Mouse (Mus musculus): ENCODE data around the gene Eya2. TPM values are rescaled to one million over a fixed set of nuclear protein-coding genes. Genes with fewer than 3 reads are reported as not detected.

The Eya2 gene
- polyA plus RNA-seq, 1 experiment = 0.12 TPM

DNA sequence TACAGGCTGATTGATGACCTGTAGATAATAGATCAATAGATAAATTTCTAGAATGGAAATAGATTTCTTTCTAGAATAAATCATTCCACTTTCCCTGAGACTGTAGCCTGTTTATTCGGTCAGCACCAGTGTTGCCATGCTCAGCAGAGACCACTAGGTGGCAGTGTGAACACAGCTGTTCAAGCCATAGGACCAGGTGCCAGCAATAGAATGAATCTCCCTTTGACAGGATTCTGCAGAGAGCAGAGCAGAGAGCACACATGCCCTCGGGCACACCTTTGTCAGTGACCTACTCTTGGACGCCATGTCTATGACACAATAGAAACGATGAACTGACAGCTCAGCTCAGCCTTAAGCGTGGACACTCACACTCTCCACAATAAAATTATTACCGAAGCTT is 184.1 kb downstream of the Eya2 start:
- H3K27me3 ChIP-seq (ENCODE audit: control insufficient read depth, insufficient read depth, insufficient read length) = no peaks in the 10 kb centered on the region
- H3K4me3 ChIP-seq = no peak overlapping the region
- H3K4me2 ChIP-seq (ENCODE audit: low read depth) = no peak overlapping the region
- TF ChIP-seq MAX (IDR thresholded peaks at IDR 0.05; ENCODE audit: low read depth) (no peak), MYOD1 (IDR thresholded peaks at IDR 0.05; ENCODE audit: control insufficient read depth in 1 of 3, insufficient read length in 2 of 3, low read depth in 2 of 3) (peak in 2 of 3 experiments; percentile 81 to 83), POLR2AphosphoS2 (IDR thresholded peaks at IDR 0.05; ENCODE audit: insufficient read length, low read depth) (peak; percentile 34), CEBPB (IDR thresholded peaks at IDR 0.05; ENCODE audit: insufficient read depth, poor library complexity, severe bottlenecking) (no peak), TCF3 (IDR thresholded peaks at IDR 0.05; ENCODE audit: insufficient read length, low read depth) (no peak), USF1 (IDR thresholded peaks at IDR 0.05; ENCODE audit: low read depth) (no peak), POLR2A (IDR thresholded peaks at IDR 0.05; ENCODE audit: insufficient read length, low read depth) (no peak), TCF12 (IDR thresholded peaks at IDR 0.05; ENCODE audit: insufficient read depth, poor library complexity, severe bottlenecking) (no peak), REST (IDR thresholded peaks at IDR 0.05; ENCODE audit: insufficient read depth, insufficient read length) (no peak), MYOG (IDR thresholded peaks at IDR 0.05; ENCODE audit: control insufficient read depth in 1 of 3, insufficient read depth in 1 of 3, insufficient read length in 2 of 3, low read depth in 2 of 3) (peak; percentile 10 to 77 (median 31))
- H3ac ChIP-seq (ENCODE audit: control insufficient read depth, insufficient read length) = no peak overlapping the region
- H3K36me3 ChIP-seq (ENCODE audit: control insufficient read depth, insufficient read depth) = no peaks in the 10 kb centered on the region
- no peaks in the 10 kb centered on the region for H3K79me2 ChIP-seq (ENCODE audit: control insufficient read depth, insufficient read depth)

DNA sequence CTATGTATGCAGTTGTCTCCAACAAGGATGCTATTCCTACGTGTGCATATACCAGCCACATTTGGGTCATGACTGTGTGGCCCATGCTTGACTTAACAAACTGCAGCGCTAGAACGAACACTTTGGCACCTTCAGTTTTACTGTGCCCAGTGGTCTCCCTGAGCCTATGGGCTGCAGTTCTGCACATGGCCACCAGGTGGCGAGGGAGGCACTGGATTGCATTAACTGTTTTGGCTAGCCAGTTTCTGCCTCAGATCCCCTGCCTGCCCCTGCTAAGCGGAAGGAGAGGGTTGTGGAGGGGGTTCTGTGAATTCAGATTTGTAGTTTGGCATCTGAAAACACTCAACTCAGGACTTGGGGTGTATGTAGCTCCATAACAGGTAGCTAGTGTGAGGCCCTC is 187.5 kb downstream of the Eya2 start:
- Histone ChIP-seq H3K27me3 (ENCODE audit: control insufficient read depth, insufficient read depth, insufficient read length) (no peaks in the 10 kb centered on the region), H3ac (ENCODE audit: control insufficient read depth, insufficient read length) (no peak overlapping the region), H3K4me2 (ENCODE audit: low read depth) (no peak overlapping the region), H3K79me2 (ENCODE audit: control insufficient read depth, insufficient read depth) (no peaks in the 10 kb centered on the region), H3K4me3 (no peak overlapping the region), H3K36me3 (ENCODE audit: control insufficient read depth, insufficient read depth) (peaks cover 22% of the 10 kb centered on the region)
- TF ChIP-seq MYOD1 (IDR thresholded peaks at IDR 0.05; ENCODE audit: control insufficient read depth in 1 of 3, insufficient read length in 2 of 3, low read depth in 2 of 3) (no peak), TCF12 (IDR thresholded peaks at IDR 0.05; ENCODE audit: insufficient read depth, poor library complexity, severe bottlenecking) (no peak), CEBPB (IDR thresholded peaks at IDR 0.05; ENCODE audit: insufficient read depth, poor library complexity, severe bottlenecking) (no peak), POLR2AphosphoS2 (IDR thresholded peaks at IDR 0.05; ENCODE audit: insufficient read length, low read depth) (peak; percentile 18), MAX (IDR thresholded peaks at IDR 0.05; ENCODE audit: low read depth) (no peak)

DNA sequence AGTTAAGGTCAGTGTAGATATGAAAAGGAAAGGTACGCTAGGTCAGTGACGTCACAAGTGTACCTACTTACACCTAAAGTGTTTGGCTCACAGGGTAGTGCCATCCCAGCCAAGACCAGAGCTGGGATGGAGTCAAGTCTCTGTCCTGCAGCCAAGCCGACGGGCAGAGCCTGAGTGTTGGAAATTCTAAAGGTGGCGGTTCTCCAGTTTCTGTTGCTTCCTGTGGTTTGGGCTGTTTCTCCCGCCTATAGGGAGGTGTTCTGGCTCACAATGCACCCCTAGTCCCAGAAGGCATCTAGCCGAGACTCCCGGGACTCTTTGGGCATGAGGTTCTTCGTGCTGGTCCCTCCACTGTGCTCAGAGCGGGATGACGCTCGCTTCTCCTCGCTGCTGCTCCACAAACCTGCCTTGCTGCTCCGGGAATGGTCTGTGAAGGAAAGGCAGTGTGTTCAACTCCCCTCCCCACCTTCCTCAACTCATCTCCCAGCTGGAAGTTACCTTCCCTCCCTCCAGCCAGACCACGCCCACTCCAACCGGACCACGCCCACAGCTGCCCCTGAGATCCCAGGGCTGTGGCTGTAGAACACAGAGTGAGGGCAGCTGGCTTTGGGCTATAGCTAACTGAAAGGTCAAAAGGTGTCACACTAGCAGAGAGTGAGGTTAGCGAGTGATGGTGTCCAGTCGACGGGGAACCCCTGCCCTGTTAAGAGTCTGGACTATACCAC is 190.6 kb downstream of the Eya2 start:
- no peaks in the 10 kb centered on the region for H3K79me2 ChIP-seq (ENCODE audit: control insufficient read depth, insufficient read depth)
- H3K36me3 ChIP-seq (ENCODE audit: control insufficient read depth, insufficient read depth) = peaks cover 32% of the 10 kb centered on the region
- no peaks in the 10 kb centered on the region for H3K27me3 ChIP-seq (ENCODE audit: control insufficient read depth, insufficient read depth, insufficient read length)
- H3K4me3 ChIP-seq = no peak overlapping the region
- TF ChIP-seq POLR2AphosphoS2 (IDR thresholded peaks at IDR 0.05; ENCODE audit: insufficient read length, low read depth) (no peak), TCF12 (IDR thresholded peaks at IDR 0.05; ENCODE audit: insufficient read depth, poor library complexity, severe bottlenecking) (no peak), POLR2A (IDR thresholded peaks at IDR 0.05; ENCODE audit: insufficient read length, low read depth) (no peak), USF1 (IDR thresholded peaks at IDR 0.05; ENCODE audit: low read depth) (no peak), E2F4 (IDR thresholded peaks at IDR 0.05; ENCODE audit: insufficient read depth) (no peak), CEBPB (IDR thresholded peaks at IDR 0.05; ENCODE audit: insufficient read depth, poor library complexity, severe bottlenecking) (no peak)
- no peak overlapping the region for H3K4me2 ChIP-seq (ENCODE audit: low read depth)
- no peak overlapping the region for H3ac ChIP-seq (ENCODE audit: control insufficient read depth, insufficient read length)

DNA sequence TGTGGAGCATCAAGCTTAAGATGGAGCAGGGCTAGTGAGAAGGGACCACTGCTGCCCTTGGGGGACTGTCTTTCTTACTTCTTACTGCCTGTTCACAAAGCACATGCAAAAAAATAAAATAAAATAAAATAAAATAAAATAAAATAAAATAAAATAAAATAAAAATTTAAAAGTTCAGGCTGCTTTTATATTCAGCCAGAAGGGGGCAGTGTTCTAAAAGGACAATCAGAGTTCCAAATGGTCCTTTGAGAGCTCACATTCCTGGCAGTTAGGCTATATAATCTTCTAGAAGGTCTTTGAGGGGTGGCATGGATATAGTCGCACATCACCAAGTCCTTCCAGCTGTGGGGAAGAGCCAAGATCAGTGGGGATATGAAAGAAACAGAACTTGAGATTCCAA is 191.6 kb downstream of the Eya2 start:
- Histone ChIP-seq H3K79me2 (ENCODE audit: control insufficient read depth, insufficient read depth) (no peaks in the 10 kb centered on the region), H3K27me3 (ENCODE audit: control insufficient read depth, insufficient read depth, insufficient read length) (no peaks in the 10 kb centered on the region), H3K4me3 (no peak overlapping the region), H3K4me2 (ENCODE audit: low read depth) (no peak overlapping the region), H3ac (ENCODE audit: control insufficient read depth, insufficient read length) (no peak overlapping the region), H3K36me3 (ENCODE audit: control insufficient read depth, insufficient read depth) (peaks cover 32% of the 10 kb centered on the region)
- TF ChIP-seq REST (IDR thresholded peaks at IDR 0.05; ENCODE audit: insufficient read depth, insufficient read length) = no peak
- no peak for TF ChIP-seq POLR2AphosphoS2 (IDR thresholded peaks at IDR 0.05; ENCODE audit: insufficient read length, low read depth)
- TF ChIP-seq E2F4 (IDR thresholded peaks at IDR 0.05; ENCODE audit: insufficient read depth) = no peak
- TF ChIP-seq CEBPB (IDR thresholded peaks at IDR 0.05; ENCODE audit: insufficient read depth, poor library complexity, severe bottlenecking) = no peak
- TF ChIP-seq TCF3 (IDR thresholded peaks at IDR 0.05; ENCODE audit: insufficient read length, low read depth) = no peak

DNA sequence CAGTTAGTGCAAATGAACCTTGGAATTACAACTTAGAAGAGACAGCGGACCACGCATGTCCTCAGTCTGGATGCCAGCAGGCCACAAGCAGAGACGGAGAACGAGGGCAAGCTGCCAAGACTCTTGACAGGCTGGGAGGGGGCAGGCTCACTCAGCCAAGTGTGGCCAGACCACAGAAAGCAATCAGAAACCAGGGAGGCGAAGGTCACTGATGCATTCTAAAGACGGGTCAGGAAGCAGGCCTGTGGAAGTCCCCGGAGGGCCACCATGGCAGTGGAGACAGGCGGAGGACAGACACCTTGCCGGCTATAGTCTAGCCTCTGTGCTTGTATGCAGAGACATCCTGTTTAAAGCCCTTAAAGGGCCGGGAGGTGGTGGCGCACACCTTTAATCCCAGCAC is 193.2 kb downstream of the Eya2 start:
- H3K4me3 ChIP-seq = no peak overlapping the region
- H3K36me3 ChIP-seq (ENCODE audit: control insufficient read depth, insufficient read depth) = peaks cover 32% of the 10 kb centered on the region
- H3K4me2 ChIP-seq (ENCODE audit: low read depth) = no peak overlapping the region
- H3K79me2 ChIP-seq (ENCODE audit: control insufficient read depth, insufficient read depth) = no peaks in the 10 kb centered on the region
- H3ac ChIP-seq (ENCODE audit: control insufficient read depth, insufficient read length) = no peak overlapping the region
- no peaks in the 10 kb centered on the region for H3K27me3 ChIP-seq (ENCODE audit: control insufficient read depth, insufficient read depth, insufficient read length)
- no peak for TF ChIP-seq E2F4 (IDR thresholded peaks at IDR 0.05; ENCODE audit: insufficient read depth)
- no peak for TF ChIP-seq CEBPB (IDR thresholded peaks at IDR 0.05; ENCODE audit: insufficient read depth, poor library complexity, severe bottlenecking)
- no peak for TF ChIP-seq TCF3 (IDR thresholded peaks at IDR 0.05; ENCODE audit: insufficient read length, low read depth)
- no peak for TF ChIP-seq MAX (IDR thresholded peaks at IDR 0.05; ENCODE audit: low read depth)
- TF ChIP-seq TCF12 (IDR thresholded peaks at IDR 0.05; ENCODE audit: insufficient read depth, poor library complexity, severe bottlenecking) = no peak
- no peak for TF ChIP-seq MYOD1 (IDR thresholded peaks at IDR 0.05; ENCODE audit: control insufficient read depth in 1 of 3, insufficient read length in 2 of 3, low read depth in 2 of 3)
- no peak for TF ChIP-seq REST (IDR thresholded peaks at IDR 0.05; ENCODE audit: insufficient read depth, insufficient read length)
- TF ChIP-seq MYOG (IDR thresholded peaks at IDR 0.05; ENCODE audit: control insufficient read depth in 1 of 3, insufficient read depth in 1 of 3, insufficient read length in 2 of 3, low read depth in 2 of 3) = no peak
- no peak for TF ChIP-seq POLR2A (IDR thresholded peaks at IDR 0.05; ENCODE audit: insufficient read length, low read depth)
- TF ChIP-seq USF1 (IDR thresholded peaks at IDR 0.05; ENCODE audit: low read depth) = no peak
- TF ChIP-seq SRF (IDR thresholded peaks at IDR 0.05; ENCODE audit: control insufficient read depth, insufficient read length, low read depth) = no peak
- TF ChIP-seq POLR2AphosphoS2 (IDR thresholded peaks at IDR 0.05; ENCODE audit: insufficient read length, low read depth) = no peak
